Mouse (Mus musculus) hindbrain, embryonic 11.5 days (tissue): ENCODE data around the gene Vax1. TPM values are rescaled to one million over a fixed set of nuclear protein-coding genes. Genes with fewer than 3 reads are reported as not detected.

Experiments
- ATAC-seq: fragments of 200-750 bp; cut with Nextera tagmentation; 2 replicates; pipeline ENCODE4 v1.8.0; 2017; ENCODE audit warnings: mild to moderate bottlenecking, moderate TSS enrichment, moderate library complexity; ENCODE audit not compliant: low FRiP score
- DNase-seq: peaks from one replicate; pipeline ENCODE4 v3.0.0-alpha.2; 2015; ENCODE audit warnings: low spot score
- H3K27ac ChIP-seq: fragments of 300-500 bp; sonication (generic); 2 replicates; pipeline ENCODE4 v1.5.1; 2014; ENCODE audit warnings: mild to moderate bottlenecking, low read depth, low read length
- H3K27me3 ChIP-seq: fragments of 300-500 bp; sonication (generic); 2 replicates; pipeline ENCODE4 v1.6.1; 2014; ENCODE audit warnings: mild to moderate bottlenecking, low read length, moderate library complexity, mixed read lengths; ENCODE audit not compliant: control insufficient read depth, insufficient read depth
- H3K36me3 ChIP-seq: fragments of 300-500 bp; sonication (generic); 2 replicates; pipeline ENCODE4 v1.6.1; 2014; ENCODE audit warnings: mild to moderate bottlenecking, low read length, moderate library complexity, mixed read lengths; ENCODE audit not compliant: control insufficient read depth, insufficient read depth
- H3K4me1 ChIP-seq: fragments of 300-500 bp; sonication (generic); replicated peaks from 2 replicates; pipeline ENCODE4 v1.6.1; 2014; ENCODE audit warnings: low read length, mixed read lengths; ENCODE audit not compliant: control insufficient read depth, insufficient read depth
- H3K4me2 ChIP-seq: fragments of 300-500 bp; sonication (generic); replicated peaks from 2 replicates; pipeline ENCODE4 v1.6.1; 2014; ENCODE audit warnings: mild to moderate bottlenecking, low read depth, low read length
- H3K4me3 ChIP-seq: fragments of 300-500 bp; sonication (generic); 2 replicates; pipeline ENCODE4 v1.5.1; 2014; ENCODE audit warnings: low read depth, low read length
- H3K9ac ChIP-seq: fragments of 300-500 bp; sonication (generic); 2 replicates; pipeline ENCODE4 v1.6.1; 2014; ENCODE audit warnings: low read depth, low read length
- H3K9me3 ChIP-seq: fragments of 300-500 bp; sonication (generic); 2 replicates; pipeline ENCODE4 v1.6.1; 2016; ENCODE audit warnings: low read length; ENCODE audit not compliant: control insufficient read depth
- WGBS: fragments of 180-500 bp; shearing (Covaris S2); extraction: QIAGEN DNeasy Blood & Tissue Kit; methylation state at CpG from one replicate; pipeline ENCODE4 v1.1.7; 2014; 5-methylcytosine and 5-hydroxymethylcytosine counted together
- polyA plus RNA-seq: library from polyadenylated mRNA; unstranded; fragments of >200 nt; fragmentation: Nextera tagmentation; extraction: Ambion mirVana; gene quantifications from 2 replicates; pipeline ENCODE4 v1.2.1, GENCODE M21; 2014

Vax1 gene
- polyA plus RNA-seq, 1 experiment from 2014 or later, result not detected

DNA sequence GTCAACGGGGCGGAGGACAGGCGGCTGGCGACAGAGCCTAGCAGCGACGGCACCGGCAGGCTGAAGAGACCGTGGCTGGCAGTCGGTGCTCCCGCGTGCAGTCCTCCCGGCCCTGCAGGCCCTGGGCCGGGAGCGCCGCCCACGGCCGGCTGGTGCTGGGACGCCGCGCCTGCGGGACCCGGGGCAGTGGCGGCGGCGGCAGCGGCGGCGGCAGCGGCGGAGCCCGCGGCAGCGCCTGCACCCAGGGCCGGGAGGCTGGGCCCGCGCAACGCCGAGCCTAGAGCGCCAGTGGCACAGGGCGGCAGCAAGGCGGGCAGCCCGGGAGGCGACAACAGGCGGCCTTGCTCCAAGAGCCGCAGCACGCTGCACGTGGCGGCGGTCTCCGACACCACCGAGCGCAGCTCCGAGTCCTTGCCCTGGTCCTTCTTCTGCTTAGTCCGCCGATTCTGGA is 3.5 kb downstream of the Vax1 start:
- H3K27me3 ChIP-seq, result peaks cover 96% of the 10 kb centered on the region
- WGBS, result under 1% methylated on average over 44 of the region's 55 CpGs
- H3K27ac ChIP-seq, result no peak overlapping the region
- no peak for DNase-seq
- ATAC-seq, result peak; percentile 65
- peaks cover 9% of the 10 kb centered on the region for H3K4me1 ChIP-seq
- H3K9ac ChIP-seq, result no peak overlapping the region
- no peaks in the 10 kb centered on the region for H3K36me3 ChIP-seq
- H3K4me2 ChIP-seq, result peak overlapping the region; percentile 48
- H3K4me3 ChIP-seq, result peak overlapping the region; percentile 28
- H3K9me3 ChIP-seq, result no peaks in the 10 kb centered on the region

DNA sequence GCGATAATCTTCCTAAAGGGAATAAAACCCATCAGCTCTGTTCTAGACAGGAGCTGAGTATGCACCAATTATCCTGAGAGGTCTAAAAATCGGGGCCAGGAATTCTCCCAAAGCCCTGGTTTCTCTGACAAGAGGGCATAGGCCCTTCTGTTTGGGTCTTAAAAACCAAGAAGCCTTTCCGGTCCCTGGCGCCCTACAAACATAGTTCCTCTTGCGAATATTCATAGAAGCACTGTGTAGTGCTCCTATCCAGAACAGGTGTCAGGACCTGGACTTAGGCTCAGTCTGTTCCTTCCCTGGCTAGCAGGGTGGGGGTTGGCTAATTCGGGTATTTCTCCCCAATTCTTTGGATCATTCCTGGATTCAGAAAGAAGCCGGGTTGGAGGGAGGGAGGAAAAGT is 4.3 kb downstream of the Vax1 start:
- H3K4me3 ChIP-seq, result no peak overlapping the region

DNA sequence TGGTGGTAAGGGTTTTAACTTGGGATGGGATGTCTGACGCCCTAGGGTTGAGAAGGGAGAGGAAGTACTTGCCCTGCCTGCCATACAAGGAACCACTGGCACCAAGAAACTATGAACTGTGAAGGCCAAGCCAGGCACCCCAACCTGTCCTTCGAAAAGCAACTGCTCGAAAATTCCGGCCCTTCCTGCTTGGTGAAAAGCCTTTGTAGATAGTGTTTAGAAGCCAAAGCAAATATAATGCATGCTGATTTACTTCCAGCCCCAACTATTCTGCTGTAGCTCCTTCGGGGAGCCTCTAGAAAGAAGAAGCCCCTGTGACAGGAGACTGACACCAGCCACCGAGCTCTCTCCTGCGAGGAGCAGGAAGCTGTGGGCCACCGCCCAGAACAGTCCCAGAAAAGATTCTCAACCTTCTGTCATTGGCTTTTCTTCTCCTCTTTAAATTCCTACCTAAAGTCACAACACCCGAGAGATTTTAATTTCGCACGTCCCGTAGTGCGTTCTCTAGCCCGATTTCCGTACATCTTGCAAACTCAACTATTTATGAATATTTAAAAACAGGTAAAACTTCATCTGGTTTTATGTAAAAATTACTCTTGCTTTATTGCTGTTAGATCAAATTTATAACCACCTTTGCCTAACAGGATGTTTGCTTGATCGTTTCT is 4.8 kb downstream of the Vax1 start:
- peaks cover 90% of the 10 kb centered on the region for H3K27me3 ChIP-seq
- peak; percentile 48 for DNase-seq
- no peak overlapping the region for H3K4me2 ChIP-seq
- no peak overlapping the region for H3K9ac ChIP-seq
- H3K4me3 ChIP-seq, result no peak overlapping the region
- H3K27ac ChIP-seq, result no peak overlapping the region
- WGBS, result 6% methylated on average over 16 of the region's 16 CpGs
- H3K36me3 ChIP-seq, result no peaks in the 10 kb centered on the region
- no peaks in the 10 kb centered on the region for H3K9me3 ChIP-seq
- peaks cover 9% of the 10 kb centered on the region for H3K4me1 ChIP-seq
- no peak for ATAC-seq

More for the DNA sequence above, 4.3 kb downstream of the Vax1 start:
- Histone ChIP-seq H3K4me1 (peaks cover 9% of the 10 kb centered on the region), H3K27me3 (peaks cover 95% of the 10 kb centered on the region), H3K4me2 (no peak overlapping the region), H3K36me3 (no peaks in the 10 kb centered on the region), H3K27ac (no peak overlapping the region), H3K9me3 (no peaks in the 10 kb centered on the region), H3K9ac (no peak overlapping the region)
- WGBS, result under 1% methylated on average over 7 of the region's 7 CpGs
- DNase-seq (peak; percentile 66), ATAC-seq (no peak)

DNA sequence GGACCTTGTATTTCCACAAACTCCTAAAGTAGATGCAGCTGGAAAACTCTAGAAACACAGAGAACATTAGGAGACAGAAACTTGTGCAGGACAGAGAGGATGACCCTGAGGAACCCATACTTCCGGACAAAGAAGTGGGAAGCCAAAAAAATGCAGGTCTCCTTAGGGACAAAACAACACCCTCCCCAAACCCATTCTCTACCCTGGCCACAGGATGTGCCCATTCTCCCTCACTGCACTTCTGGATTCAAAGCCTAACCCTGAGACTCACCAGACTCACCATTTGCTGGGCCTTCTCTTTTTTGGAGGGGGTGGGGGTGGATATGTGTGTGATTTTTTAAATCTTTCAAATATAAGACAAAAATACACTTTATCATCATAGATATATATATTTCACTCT is 5.7 kb downstream of the Vax1 start:
- H3K4me3 ChIP-seq, result no peak overlapping the region
- H3K4me1 ChIP-seq, result peaks cover 7% of the 10 kb centered on the region
- ATAC-seq (no peak), DNase-seq (peak; percentile 25)
- 0% methylated on average over 1 of the region's 1 CpGs for WGBS
- H3K27me3 ChIP-seq, result peaks cover 86% of the 10 kb centered on the region
- H3K27ac ChIP-seq, result no peak overlapping the region
- no peaks in the 10 kb centered on the region for H3K9me3 ChIP-seq
- no peak overlapping the region for H3K9ac ChIP-seq
- H3K36me3 ChIP-seq, result no peaks in the 10 kb centered on the region
- no peak overlapping the region for H3K4me2 ChIP-seq

DNA sequence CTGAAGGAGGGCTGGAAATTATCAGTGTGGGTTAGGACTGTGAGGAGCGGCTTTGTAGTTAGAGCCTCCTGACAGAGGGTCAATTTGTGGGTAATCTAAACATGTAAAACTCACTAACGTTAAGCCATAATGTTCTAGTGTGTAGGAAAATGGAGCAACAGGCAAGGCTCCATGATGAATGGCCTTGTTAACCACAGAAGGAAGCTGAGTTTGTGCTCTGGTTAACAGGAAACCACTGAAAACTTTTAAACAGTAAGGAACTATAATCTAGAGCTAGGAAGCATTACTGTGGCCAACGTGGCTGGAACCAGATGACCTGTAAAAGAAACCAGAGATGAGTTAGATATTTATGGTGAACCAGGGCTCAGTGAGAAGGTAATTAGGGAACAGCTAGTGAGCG is 13.2 kb downstream of the Vax1 start:
- H3K27me3 ChIP-seq, result peaks cover 16% of the 10 kb centered on the region
- H3K36me3 ChIP-seq, result no peaks in the 10 kb centered on the region
- H3K9ac ChIP-seq, result no peak overlapping the region
- no peaks in the 10 kb centered on the region for H3K9me3 ChIP-seq
- H3K4me2 ChIP-seq, result no peak overlapping the region
- ATAC-seq (no peak), DNase-seq (no peak)
- no peaks in the 10 kb centered on the region for H3K4me1 ChIP-seq
- H3K27ac ChIP-seq, result no peak overlapping the region
- H3K4me3 ChIP-seq, result no peak overlapping the region
- WGBS, result 77% methylated on average over 4 of the region's 4 CpGs

DNA sequence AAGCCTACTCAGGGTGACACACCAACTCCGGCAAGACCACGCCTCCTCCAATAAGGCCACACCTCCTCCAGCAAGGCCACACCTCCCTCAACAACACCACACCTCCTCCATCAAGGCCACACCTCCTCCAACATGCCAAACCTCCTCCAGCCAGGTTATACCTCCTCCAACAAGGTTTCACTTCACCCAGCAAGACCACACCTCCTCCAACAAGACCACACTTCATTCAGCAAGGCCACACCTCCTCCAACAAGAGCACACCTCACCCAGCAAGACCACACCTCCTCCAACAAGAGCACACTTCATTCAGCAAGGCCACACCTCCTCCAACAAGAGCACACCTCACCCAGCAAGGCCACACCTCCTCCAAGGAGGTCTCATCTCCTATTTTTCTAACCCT is 15.7 kb downstream of the Vax1 start:
- Histone ChIP-seq H3K4me2 (no peak overlapping the region), H3K27ac (no peak overlapping the region), H3K9me3 (no peaks in the 10 kb centered on the region), H3K27me3 (peaks cover under 1% of the 10 kb centered on the region), H3K4me1 (no peaks in the 10 kb centered on the region), H3K9ac (no peak overlapping the region), H3K36me3 (no peaks in the 10 kb centered on the region), H3K4me3 (no peak overlapping the region)
- ATAC-seq (no peak), DNase-seq (no peak)
- no CpG with 5 or more reads among the region's 2 CpGs for WGBS

DNA sequence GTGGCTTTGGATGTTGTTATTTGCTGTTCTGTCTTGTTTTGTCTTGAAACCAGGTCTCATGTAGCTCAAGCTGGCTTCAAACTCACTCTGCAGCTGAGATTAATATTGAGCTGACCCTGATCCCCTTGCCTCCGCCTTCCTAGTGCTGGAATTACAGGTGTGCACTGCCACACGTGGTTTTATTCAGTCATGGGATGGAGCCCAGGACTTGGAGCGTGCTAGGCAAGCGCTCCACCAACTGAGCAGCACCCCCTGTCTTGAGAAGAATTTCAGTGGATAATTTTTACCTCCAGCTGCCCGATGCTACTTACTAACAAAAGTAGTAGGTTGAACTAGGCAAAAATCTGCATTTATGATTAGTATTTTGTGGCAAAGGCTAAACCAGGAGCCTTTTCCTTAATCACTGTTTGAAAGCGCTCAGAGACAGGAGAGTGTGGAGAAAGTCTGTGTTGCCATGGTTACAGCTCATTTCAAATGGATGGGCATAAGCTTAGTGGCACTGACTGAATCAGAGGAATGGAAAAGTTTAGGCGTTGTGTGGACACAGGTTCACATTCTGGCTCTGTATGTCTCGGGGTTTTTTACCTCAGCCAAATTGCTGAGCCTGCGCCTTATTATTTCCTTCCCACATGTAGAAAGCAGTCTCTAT is 24.2 kb downstream of the Vax1 start:
- Histone ChIP-seq H3K27ac (no peak overlapping the region), H3K9me3 (no peaks in the 10 kb centered on the region), H3K4me3 (no peak overlapping the region), H3K36me3 (no peaks in the 10 kb centered on the region), H3K9ac (no peak overlapping the region), H3K4me2 (no peak overlapping the region), H3K27me3 (no peaks in the 10 kb centered on the region), H3K4me1 (no peaks in the 10 kb centered on the region)
- DNase-seq (peak; percentile 9), ATAC-seq (no peak)
- WGBS, result 67% methylated on average over 9 of the region's 9 CpGs

DNA sequence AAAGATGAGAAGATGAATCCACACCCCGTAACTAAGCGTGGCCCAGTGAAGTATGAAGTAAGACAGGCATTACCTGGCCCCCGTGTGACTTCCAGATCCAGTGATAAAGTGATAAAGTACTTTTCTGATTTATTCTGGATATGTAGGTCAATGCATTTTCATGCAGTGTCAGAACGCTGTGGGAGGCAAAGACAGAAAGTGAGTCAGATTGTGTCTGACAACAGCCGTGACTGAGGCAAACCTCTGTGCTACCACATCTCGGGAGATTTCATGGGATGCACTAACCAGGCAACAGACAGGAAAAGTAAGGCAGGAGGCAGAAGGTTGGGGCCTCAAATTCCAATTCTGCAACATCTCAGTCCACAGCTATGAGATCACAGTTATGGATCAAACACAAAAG is 24.8 kb downstream of the Vax1 start:
- no peak overlapping the region for H3K4me2 ChIP-seq
- H3K4me3 ChIP-seq, result no peak overlapping the region
- H3K9me3 ChIP-seq, result no peaks in the 10 kb centered on the region
- ATAC-seq (no peak), DNase-seq (no peak)
- H3K27ac ChIP-seq, result no peak overlapping the region
- H3K4me1 ChIP-seq, result no peaks in the 10 kb centered on the region
- 77% methylated on average over 6 of the region's 6 CpGs for WGBS
- H3K27me3 ChIP-seq, result no peaks in the 10 kb centered on the region
- H3K36me3 ChIP-seq, result no peaks in the 10 kb centered on the region
- H3K9ac ChIP-seq, result no peak overlapping the region

DNA sequence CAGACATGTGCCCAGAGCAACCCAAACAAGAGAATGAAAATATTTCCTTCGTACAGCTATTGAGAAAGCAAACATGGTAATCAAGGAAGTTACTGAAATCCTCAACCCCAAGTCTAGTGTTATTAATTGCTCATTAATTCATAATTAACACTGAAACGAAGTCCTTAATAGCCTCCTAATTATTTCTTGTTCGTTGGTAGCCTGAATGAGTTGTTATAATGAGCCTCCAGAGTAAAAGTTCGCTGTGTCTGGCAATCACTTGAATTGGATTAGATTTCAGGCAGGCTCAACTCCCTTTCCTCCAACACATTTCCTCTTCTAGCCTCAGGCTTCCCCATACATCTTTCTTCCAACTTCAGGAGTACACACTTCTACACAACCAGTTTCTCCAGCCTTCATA is 27.6 kb downstream of the Vax1 start:
- ATAC-seq (no peak), DNase-seq (no peak)
- Histone ChIP-seq H3K4me3 (no peak overlapping the region), H3K4me2 (no peak overlapping the region), H3K4me1 (no peaks in the 10 kb centered on the region), H3K9ac (no peak overlapping the region), H3K27me3 (no peaks in the 10 kb centered on the region), H3K9me3 (no peaks in the 10 kb centered on the region), H3K36me3 (no peaks in the 10 kb centered on the region), H3K27ac (no peak overlapping the region)
- WGBS, result 81% methylated on average over 4 of the region's 4 CpGs
